Mouse (Mus musculus): ENCODE data around the gene Apobr. TPM values are rescaled to one million over a fixed set of nuclear protein-coding genes. Genes with fewer than 3 reads are reported as not detected.

Gene Apobr
- polyA plus RNA-seq, 1 experiment from 2014 or later = 0.75 TPM

- Histone ChIP-seq H3K27me3 (ENCODE audit: control insufficient read depth, insufficient read depth, low read length) (no peaks in the 10 kb centered on the region), H3K9me3 (replicated peaks; ENCODE audit: control insufficient read depth, low read length) (no peaks in the 10 kb centered on the region), H3K36me3 (ENCODE audit: control insufficient read depth, insufficient read depth) (no peaks in the 10 kb centered on the region), H3K4me2 (ENCODE audit: low read depth, low read length) (no peak overlapping the region), H3K4me1 (ENCODE audit: control insufficient read depth, insufficient read depth, low read length) (no peaks in the 10 kb centered on the region), H3K9ac (ENCODE audit: low read length) (no peak overlapping the region), H3K27ac (ENCODE audit: low read length) (no peak overlapping the region), H3K4me3 (ENCODE audit: low read length) (no peak overlapping the region)
- WGBS = 74% methylated on average over 5 of the region's 5 CpGs
- no peak for ATAC-seq (replicated peaks; ENCODE audit: extremely low read depth, insufficient read depth, low FRiP score)
Observed at GRCm38 (mm10) chr7:126607796-126608195, 23.1 kb downstream of the Apobr start.

DNA sequence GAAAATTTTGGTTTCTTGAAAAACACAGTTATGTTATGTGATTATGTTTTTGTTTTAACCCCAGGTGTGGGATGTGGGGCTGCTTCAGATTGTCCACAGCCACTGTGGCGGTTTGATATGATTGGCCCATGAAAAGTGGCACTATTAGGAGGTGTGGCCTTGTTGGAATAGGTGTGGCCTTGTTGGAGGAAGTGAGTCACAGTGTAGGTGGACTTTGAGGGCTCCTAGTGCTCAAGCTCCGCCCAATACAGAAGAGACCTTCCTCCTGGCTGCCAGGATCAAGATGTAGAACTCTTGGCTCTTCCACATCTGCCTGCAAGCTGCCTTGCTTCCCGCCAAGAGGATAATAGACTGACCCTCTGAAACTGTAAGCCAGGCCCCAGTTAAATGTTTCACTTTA lies 28.0 kb downstream of the Apobr start:
- no peaks in the 10 kb centered on the region for H3K27me3 ChIP-seq (ENCODE audit: control insufficient read depth, insufficient read depth, low read length)
- WGBS = 69% methylated on average over 3 of the region's 3 CpGs
- ATAC-seq (replicated peaks; ENCODE audit: extremely low read depth, insufficient read depth, low FRiP score) = no peak

DNA sequence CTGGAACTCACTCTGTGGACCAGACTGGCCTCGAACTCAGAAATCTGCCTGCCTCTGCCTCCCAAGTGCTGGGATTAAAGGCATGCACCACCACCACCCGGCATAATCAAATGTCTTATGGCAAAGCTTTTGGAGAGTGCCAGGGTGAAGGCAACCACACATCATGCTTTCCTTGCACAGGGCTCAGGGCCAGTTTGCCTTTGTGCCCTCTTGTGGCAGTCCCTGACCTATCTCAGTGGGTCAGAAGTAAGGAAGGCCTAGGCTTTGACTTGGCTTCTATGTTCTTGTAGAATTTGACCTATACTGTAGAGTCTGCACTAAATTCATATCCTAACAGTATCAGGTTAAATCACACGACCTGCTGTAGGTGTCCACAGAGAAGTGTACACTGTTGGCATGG lies 32.0 kb downstream of the Apobr start:
- Histone ChIP-seq H3K4me3 (ENCODE audit: low read length) (no peak overlapping the region), H3K9ac (ENCODE audit: low read length) (no peak overlapping the region), H3K4me2 (ENCODE audit: low read depth, low read length) (no peak overlapping the region), H3K4me1 (ENCODE audit: control insufficient read depth, insufficient read depth, low read length) (peaks cover 1% of the 10 kb centered on the region; the same call in 1 of the 2 replicates), H3K27me3 (ENCODE audit: control insufficient read depth, insufficient read depth, low read length) (no peaks in the 10 kb centered on the region), H3K27ac (ENCODE audit: low read length) (no peak overlapping the region), H3K36me3 (ENCODE audit: control insufficient read depth, insufficient read depth) (no peaks in the 10 kb centered on the region), H3K9me3 (replicated peaks; ENCODE audit: control insufficient read depth, low read length) (no peaks in the 10 kb centered on the region)
- WGBS = 52% methylated on average over 3 of the region's 3 CpGs
- ATAC-seq (replicated peaks; ENCODE audit: extremely low read depth, insufficient read depth, low FRiP score) = no peak

More for the DNA sequence above, 28.0 kb downstream of the Apobr start:
- Histone ChIP-seq H3K9ac (ENCODE audit: low read length) (no peak overlapping the region), H3K9me3 (replicated peaks; ENCODE audit: control insufficient read depth, low read length) (no peaks in the 10 kb centered on the region), H3K4me2 (ENCODE audit: low read depth, low read length) (no peak overlapping the region), H3K4me3 (ENCODE audit: low read length) (no peak overlapping the region), H3K4me1 (ENCODE audit: control insufficient read depth, insufficient read depth, low read length) (no peaks in the 10 kb centered on the region), H3K27ac (ENCODE audit: low read length) (no peak overlapping the region), H3K36me3 (ENCODE audit: control insufficient read depth, insufficient read depth) (no peaks in the 10 kb centered on the region)

DNA sequence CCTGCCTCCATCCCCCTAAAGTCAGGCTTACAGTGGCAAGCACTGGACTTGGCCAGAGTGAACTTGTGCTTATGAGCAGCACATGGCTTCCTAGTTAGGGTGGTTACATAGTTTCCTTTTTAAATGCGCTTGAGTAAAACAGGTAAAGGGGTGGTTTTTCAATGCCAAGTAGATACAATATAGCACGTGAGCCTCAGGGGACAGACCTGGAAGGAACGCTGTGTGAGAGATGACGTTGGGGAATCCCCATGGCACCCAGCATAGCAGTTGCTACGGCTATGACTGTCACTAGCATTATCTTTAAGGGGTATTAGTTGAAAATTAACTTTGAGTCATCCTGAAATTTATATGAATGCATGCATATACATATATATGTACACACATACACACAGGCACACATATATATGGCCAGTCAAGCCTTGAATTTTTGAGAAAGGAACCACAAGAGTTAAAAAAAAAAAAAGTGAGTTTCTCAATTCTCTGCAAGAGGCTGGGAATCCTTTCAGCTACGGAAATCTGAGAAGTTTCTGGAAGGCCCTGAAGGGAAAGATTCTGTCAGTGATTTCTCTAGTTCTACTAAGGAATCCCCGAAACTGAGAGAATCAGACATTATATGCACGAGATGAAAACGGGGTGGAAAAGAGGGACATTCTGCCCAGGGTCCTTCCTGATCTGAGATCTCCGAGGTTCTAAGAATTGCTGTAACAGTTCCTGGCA lies 35.0 kb downstream of the Apobr start:
- H3K27ac ChIP-seq (ENCODE audit: low read length) = no peak overlapping the region
- H3K4me1 ChIP-seq (ENCODE audit: control insufficient read depth, insufficient read depth, low read length) = peaks cover 5% of the 10 kb centered on the region; the same call in 1 of the 2 replicates
- H3K27me3 ChIP-seq (ENCODE audit: control insufficient read depth, insufficient read depth, low read length) = no peaks in the 10 kb centered on the region
- no peak overlapping the region for H3K4me2 ChIP-seq (ENCODE audit: low read depth, low read length)
- H3K4me3 ChIP-seq (ENCODE audit: low read length) = no peak overlapping the region
- H3K36me3 ChIP-seq (ENCODE audit: control insufficient read depth, insufficient read depth) = no peaks in the 10 kb centered on the region
- H3K9me3 ChIP-seq (replicated peaks; ENCODE audit: control insufficient read depth, low read length) = no peaks in the 10 kb centered on the region
- no peak for ATAC-seq (replicated peaks; ENCODE audit: extremely low read depth, insufficient read depth, low FRiP score)
- 69% methylated on average over 10 of the region's 10 CpGs for WGBS
- no peak overlapping the region for H3K9ac ChIP-seq (ENCODE audit: low read length)

DNA sequence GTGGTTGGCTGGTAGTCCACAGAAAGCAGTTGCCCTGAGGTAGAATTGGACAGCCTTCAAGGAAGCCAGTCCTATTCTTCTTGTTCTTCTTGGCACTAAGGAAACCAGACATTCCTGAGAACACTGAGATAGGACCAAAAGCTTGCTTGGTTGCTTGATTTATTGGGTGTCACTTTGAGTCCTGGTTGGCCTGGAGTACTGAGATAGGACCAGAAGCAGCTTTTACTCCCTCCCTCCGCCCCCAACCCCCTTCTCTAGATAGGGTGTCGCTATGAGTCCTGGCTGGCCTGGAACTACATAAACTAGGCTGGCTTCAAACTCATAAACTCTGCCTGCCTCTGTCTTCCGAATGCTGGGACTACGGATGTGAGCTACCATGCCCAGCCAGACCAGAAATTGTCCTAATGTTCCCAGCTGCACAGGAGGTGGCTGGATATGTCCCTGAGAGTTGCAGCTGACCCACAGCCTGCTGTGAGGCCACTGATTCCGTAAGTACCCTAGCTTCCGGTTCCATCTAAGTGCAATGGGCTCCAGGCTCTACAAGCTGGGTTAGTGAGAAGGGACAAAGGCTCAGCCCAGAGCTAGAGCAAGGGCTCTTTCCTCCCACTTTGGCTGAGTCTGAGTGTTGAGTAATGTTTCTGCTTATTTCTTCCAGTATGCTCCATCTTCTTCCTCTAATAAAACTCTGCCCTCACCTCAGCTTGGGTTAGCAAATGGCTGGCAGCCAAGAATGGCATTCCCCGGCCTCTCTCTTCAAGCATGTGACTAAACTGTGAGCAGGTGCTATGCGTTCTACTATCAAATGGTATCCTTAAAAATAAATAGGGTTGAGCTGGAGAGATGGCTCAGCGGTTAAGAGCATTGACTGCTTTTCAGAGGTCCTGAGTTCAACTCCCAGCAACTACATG lies 37.0 kb downstream of the Apobr start:
- no peak overlapping the region for H3K4me3 ChIP-seq (ENCODE audit: low read length)
- 61% methylated on average over 9 of the region's 9 CpGs for WGBS
- no peak overlapping the region for H3K9ac ChIP-seq (ENCODE audit: low read length)
- ATAC-seq (replicated peaks; ENCODE audit: extremely low read depth, insufficient read depth, low FRiP score) = no peak
- no peaks in the 10 kb centered on the region for H3K27me3 ChIP-seq (ENCODE audit: control insufficient read depth, insufficient read depth, low read length)
- H3K36me3 ChIP-seq (ENCODE audit: control insufficient read depth, insufficient read depth) = no peaks in the 10 kb centered on the region
- no peak overlapping the region for H3K27ac ChIP-seq (ENCODE audit: low read length)
- H3K4me1 ChIP-seq (ENCODE audit: control insufficient read depth, insufficient read depth, low read length) = peaks cover 5% of the 10 kb centered on the region; the same call in 1 of the 2 replicates
- no peaks in the 10 kb centered on the region for H3K9me3 ChIP-seq (replicated peaks; ENCODE audit: control insufficient read depth, low read length)
- no peak overlapping the region for H3K4me2 ChIP-seq (ENCODE audit: low read depth, low read length)

- WGBS = 64% methylated on average over 1 of the region's 1 CpGs
- H3K9me3 ChIP-seq (replicated peaks; ENCODE audit: control insufficient read depth, low read length) = no peaks in the 10 kb centered on the region
Observed at GRCm38 (mm10) chr7:126623381-126623780, 38.6 kb downstream of the Apobr start.

GRCm38 (mm10) chr7:126624774-126625173 lies 40.0 kb downstream of the Apobr start:
- Histone ChIP-seq H3K9me3 (replicated peaks; ENCODE audit: control insufficient read depth, low read length) (no peaks in the 10 kb centered on the region), H3K27ac (ENCODE audit: low read length) (no peak overlapping the region), H3K9ac (ENCODE audit: low read length) (no peak overlapping the region), H3K4me1 (ENCODE audit: control insufficient read depth, insufficient read depth, low read length) (peaks cover 5% of the 10 kb centered on the region; the same call in 1 of the 2 replicates), H3K4me2 (ENCODE audit: low read depth, low read length) (peak overlapping the region; percentile 10; the same call in 1 of the 2 replicates), H3K4me3 (ENCODE audit: low read length) (peak overlapping the region; percentile 9; the same call in 1 of the 2 replicates), H3K36me3 (ENCODE audit: control insufficient read depth, insufficient read depth) (no peaks in the 10 kb centered on the region), H3K27me3 (ENCODE audit: control insufficient read depth, insufficient read depth, low read length) (no peaks in the 10 kb centered on the region)
- ATAC-seq (replicated peaks; ENCODE audit: extremely low read depth, insufficient read depth, low FRiP score) = no peak
- WGBS = 57% methylated on average over 16 of the region's 16 CpGs

More at GRCm38 (mm10) chr7:126623381-126623780, 38.6 kb downstream of the Apobr start:
- H3K27me3 ChIP-seq (ENCODE audit: control insufficient read depth, insufficient read depth, low read length) = no peaks in the 10 kb centered on the region
- no peak overlapping the region for H3K4me3 ChIP-seq (ENCODE audit: low read length)
- H3K36me3 ChIP-seq (ENCODE audit: control insufficient read depth, insufficient read depth) = no peaks in the 10 kb centered on the region
- H3K27ac ChIP-seq (ENCODE audit: low read length) = no peak overlapping the region
- H3K9ac ChIP-seq (ENCODE audit: low read length) = no peak overlapping the region
- no peak overlapping the region for H3K4me2 ChIP-seq (ENCODE audit: low read depth, low read length)
- H3K4me1 ChIP-seq (ENCODE audit: control insufficient read depth, insufficient read depth, low read length) = peaks cover 5% of the 10 kb centered on the region; the same call in 1 of the 2 replicates
- no peak for ATAC-seq (replicated peaks; ENCODE audit: extremely low read depth, insufficient read depth, low FRiP score)

GRCm38 (mm10) chr7:126625369-126625768 lies 40.6 kb downstream of the Apobr start:
- Histone ChIP-seq H3K4me1 (ENCODE audit: control insufficient read depth, insufficient read depth, low read length) (peaks cover 5% of the 10 kb centered on the region; the same call in 1 of the 2 replicates), H3K36me3 (ENCODE audit: control insufficient read depth, insufficient read depth) (no peaks in the 10 kb centered on the region), H3K4me2 (ENCODE audit: low read depth, low read length) (0 out of 2 replicates have a peak overlapping the region, but pooled peaks have one; percentile 10), H3K27me3 (ENCODE audit: control insufficient read depth, insufficient read depth, low read length) (no peaks in the 10 kb centered on the region), H3K27ac (ENCODE audit: low read length) (no peak overlapping the region), H3K9ac (ENCODE audit: low read length) (no peak overlapping the region), H3K9me3 (replicated peaks; ENCODE audit: control insufficient read depth, low read length) (no peaks in the 10 kb centered on the region), H3K4me3 (ENCODE audit: low read length) (no peak overlapping the region)
- 33% methylated on average over 6 of the region's 6 CpGs for WGBS
- ATAC-seq (replicated peaks; ENCODE audit: extremely low read depth, insufficient read depth, low FRiP score) = peak; percentile 75
